Comparison of ENCODE assay signal across 9 mouse cellular contexts in the genomic region with DNA sequence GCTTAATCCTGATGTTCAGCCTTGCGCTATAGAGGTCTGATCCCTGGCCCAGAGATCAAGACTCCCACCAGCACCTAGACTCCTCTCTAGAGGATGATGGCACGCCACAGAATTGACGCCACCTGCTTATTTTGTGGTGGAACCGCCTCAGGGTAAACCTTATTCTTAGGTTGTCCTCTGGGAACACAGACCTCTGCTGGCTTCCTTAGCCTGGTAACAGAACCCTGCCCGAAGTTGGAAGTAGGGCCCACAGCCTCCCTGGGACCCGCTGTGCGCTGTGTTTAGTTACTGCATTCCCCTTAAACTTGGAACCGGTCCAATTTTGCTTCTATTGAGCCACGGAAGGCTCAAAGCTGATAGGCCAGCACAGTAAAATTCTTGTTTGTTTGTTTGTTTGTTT. TPM values are rescaled to one million over a fixed set of nuclear protein-coding genes. Genes with fewer than 3 reads are reported as not detected.
DNase-seq lines count a peak whose midpoint lies in the region; ATAC-seq and TF ChIP-seq lines count a peak whose summit lies in the region.
"Had no signal": no experiment of that assay in that cellular context is flagged by ENCODE, and none has a peak within 500 bp of the region (broad histone marks: within the 10 kb centered on the region; RNA-seq: fewer than 3 reads in every experiment).

No protein-coding gene starts in this region.

- H3K4me2 ChIP-seq in intestine, embryonic 16.5 days (ENCODE audit: low read depth, low read length), result no peak overlapping the region
- peak overlapping the region; percentile 16; the same call in 1 of the 2 replicates for H3K4me2 ChIP-seq in stomach, postnatal 0 days (replicated peaks; ENCODE audit: low read depth)

- WGBS in heart, embryonic 10.5 days, result 5% methylated on average over 9 of the region's 9 CpGs
- WGBS in spleen, adult 2 months, result 16% methylated on average over 9 of the region's 9 CpGs
- 21% methylated on average over 9 of the region's 9 CpGs for WGBS in intestine, embryonic 16.5 days
- 19% methylated on average over 9 of the region's 9 CpGs for WGBS in stomach, postnatal 0 days

- no peaks in the 10 kb centered on the region for H3K9me3 ChIP-seq in heart, embryonic 10.5 days
- no peaks in the 10 kb centered on the region for H3K9me3 ChIP-seq in intestine, embryonic 16.5 days (ENCODE audit: control insufficient read depth, low read length)
- no peaks in the 10 kb centered on the region for H3K9me3 ChIP-seq in stomach, postnatal 0 days (ENCODE audit: control insufficient read depth, low read length)

- no peak for TF ChIP-seq EP300 in stomach, postnatal 0 days (optimal IDR thresholded peaks at IDR 0.05)

- no peak for TF ChIP-seq CTCF in spleen, adult 2 months (IDR thresholded peaks at IDR 0.05; ENCODE audit: extremely low read depth, insufficient read depth, insufficient read length, insufficient replicate concordance)
- TF ChIP-seq CTCF in stomach, postnatal 0 days (IDR thresholded peaks at IDR 0.05; ENCODE audit: low read depth), result no peak

- H3K36me3 ChIP-seq in heart, embryonic 10.5 days, result no peaks in the 10 kb centered on the region
- H3K36me3 ChIP-seq in spleen, adult 2 months (ENCODE audit: control insufficient read depth, insufficient read depth, low read length), result no peaks in the 10 kb centered on the region
- H3K36me3 ChIP-seq in intestine, embryonic 16.5 days (ENCODE audit: control insufficient read depth, insufficient read depth, low read length), result no peaks in the 10 kb centered on the region
- H3K36me3 ChIP-seq in stomach, postnatal 0 days (ENCODE audit: control insufficient read depth, insufficient read depth, low read length), result no peaks in the 10 kb centered on the region

- peak overlapping the region; percentile 22; the same call in 1 of the 2 replicates for H3K4me3 ChIP-seq in heart, embryonic 10.5 days
- peak overlapping the region; percentile 13; the same call in 1 of the 2 replicates for H3K4me3 ChIP-seq in spleen, adult 2 months (ENCODE audit: extremely low read depth, insufficient read depth, insufficient read length)
- peak overlapping the region; percentile 25 for H3K4me3 ChIP-seq in intestine, embryonic 16.5 days (ENCODE audit: low read length)
- H3K4me3 ChIP-seq in stomach, postnatal 0 days (ENCODE audit: low read depth, low read length), result peak overlapping the region; percentile 15; the same call in 1 of the 2 replicates

- intact Hi-C loops in left cerebral cortex, postnatal 4 days (cut with DNase I), result no loop called here

- peaks cover 37% of the 10 kb centered on the region for H3K4me1 ChIP-seq in heart, embryonic 10.5 days
- H3K4me1 ChIP-seq in spleen, adult 2 months (ENCODE audit: control insufficient read depth, insufficient read depth, insufficient read length), result peaks cover 8% of the 10 kb centered on the region
- H3K4me1 ChIP-seq in intestine, embryonic 16.5 days (ENCODE audit: control insufficient read depth, insufficient read depth, low read length), result peaks cover 25% of the 10 kb centered on the region
- peaks cover 8% of the 10 kb centered on the region; the same call in 1 of the 2 replicates for H3K4me1 ChIP-seq in stomach, postnatal 0 days (replicated peaks; ENCODE audit: control insufficient read depth, insufficient read depth)

- H3K9ac ChIP-seq in intestine, embryonic 16.5 days (ENCODE audit: low read depth, low read length), result 0 out of 2 replicates have a peak overlapping the region, but pooled peaks have one; percentile 35
- no peak overlapping the region for H3K9ac ChIP-seq in stomach, postnatal 0 days (ENCODE audit: low read length)

- TF ChIP-seq POLR2A in spleen, adult 2 months (IDR thresholded peaks at IDR 0.05; ENCODE audit: low read depth, low read length), result no peak

- no peak for ATAC-seq in intestine, embryonic 16.5 days
- ATAC-seq in stomach, postnatal 0 days (ENCODE audit: low FRiP score, low TSS enrichment), result no peak

- H3K27me3 ChIP-seq in heart, embryonic 10.5 days (ENCODE audit: insufficient read depth, poor library complexity, severe bottlenecking), result peaks cover 76% of the 10 kb centered on the region
- H3K27me3 ChIP-seq in spleen, adult 2 months (ENCODE audit: control insufficient read depth, insufficient read depth, low read length), result peaks cover 21% of the 10 kb centered on the region
- peaks cover 29% of the 10 kb centered on the region for H3K27me3 ChIP-seq in intestine, embryonic 16.5 days (replicated peaks; ENCODE audit: control insufficient read depth, insufficient read depth, low read length)
- H3K27me3 ChIP-seq in stomach, postnatal 0 days (ENCODE audit: control insufficient read depth, insufficient read depth, low read length), result 0 out of 2 replicates have a peak, but pooled peaks cover 5% of the 10 kb centered on the region

- DNase-seq in heart, embryonic 10.5 days (ENCODE audit: low spot score), result no peak
- no peak for DNase-seq in heart, adult 9 months (ENCODE audit: low spot score in 2 of 2)
- DNase-seq in spleen, adult 2 months (ENCODE audit: low read depth in 1 of 2, low spot score in 2 of 2), result no peak
- DNase-seq in spleen, postnatal 14 days (ENCODE audit: low spot score in 2 of 2), result no peak
- no peak for DNase-seq in stomach, postnatal 0 days (ENCODE audit: low spot score)
- DNase-seq in urinary bladder, postnatal 10 days (ENCODE audit: low spot score), result no peak
- DNase-seq in left cerebral cortex, postnatal 4 days, result no peak

- no peak overlapping the region for H3K27ac ChIP-seq in heart, embryonic 10.5 days
- H3K27ac ChIP-seq in spleen, adult 2 months (ENCODE audit: insufficient read depth, low read length), result 0 out of 2 replicates have a peak overlapping the region, but pooled peaks have one; percentile 29
- H3K27ac ChIP-seq in intestine, embryonic 16.5 days (ENCODE audit: low read length), result no peak overlapping the region
- H3K27ac ChIP-seq in stomach, postnatal 0 days (replicated peaks), result no peak overlapping the region

RNA-seq across cellular contexts. Expression of gene Cyp1b1, which starts 2.3 kb away (rescaled TPM):
- polyA plus RNA-seq in heart, embryonic 10.5 days (2016; fragmentation: Nextera tagmentation; extraction: Ambion mirVana), result 1.0 and 6.1 TPM in 2 replicates
- 35.0 and 49.2 TPM in 2 replicates for polyA plus RNA-seq in spleen, adult 2 months (2012; rRNA removed)
- polyA plus RNA-seq in intestine, embryonic 16.5 days (2015; fragmentation: Nextera tagmentation; extraction: Ambion mirVana), result 6.9 and 8.9 TPM in 2 replicates
- polyA plus RNA-seq in stomach, postnatal 0 days (2015; fragmentation: Nextera tagmentation; extraction: Ambion mirVana), result 5.5 and 6.9 TPM in 2 replicates
- 1 to 10 TPM; 5.9 to 8.0 TPM for total RNA-seq in left cerebral cortex, postnatal 4 days (2021)
- total RNA-seq: megakaryocyte progenitor cell, adult 5-6 weeks had no signal
